Mouse (Mus musculus) gastrocnemius, postnatal 10 days (tissue): ENCODE results near the gene Cd82. TPM values are rescaled to one million over a fixed set of nuclear protein-coding genes. Genes with fewer than 3 reads are reported as not detected.

Experiments used
- DNase-seq: peaks from one replicate; pipeline ENCODE4 v3.0.0; 2021; ENCODE audit warnings: mixed read lengths
- total RNA-seq, 2 experiments: library from RNA; stranded (reverse); gene quantifications; 2 replicates each; pipeline ENCODE4 v1.2.3; 2021

Cd82 gene
- total RNA-seq, 2 experiments from 2014 or later: 36.7 to 43.8 TPM

DNA sequence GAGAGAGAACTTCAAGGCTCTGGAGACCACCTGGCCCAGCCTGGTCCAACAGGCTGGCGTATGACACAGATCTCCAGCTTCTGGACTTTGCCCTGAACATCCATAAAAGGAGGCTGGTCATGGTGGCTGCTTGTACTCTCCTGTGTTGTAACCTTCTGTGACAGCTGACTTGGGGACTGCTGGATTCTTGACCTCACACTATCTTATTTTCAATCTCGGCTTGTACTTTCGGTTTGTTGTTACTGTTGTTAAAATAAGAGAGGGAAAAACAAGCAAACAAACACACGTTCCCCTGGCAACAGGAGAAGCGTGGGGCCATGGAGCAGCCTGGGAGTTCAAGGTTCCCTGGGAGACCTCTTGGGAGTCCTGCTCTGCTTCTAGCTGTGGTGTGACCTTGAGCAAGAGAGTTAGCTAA is 17.7 kb downstream of the Cd82 start:
- no peak for DNase-seq

DNA sequence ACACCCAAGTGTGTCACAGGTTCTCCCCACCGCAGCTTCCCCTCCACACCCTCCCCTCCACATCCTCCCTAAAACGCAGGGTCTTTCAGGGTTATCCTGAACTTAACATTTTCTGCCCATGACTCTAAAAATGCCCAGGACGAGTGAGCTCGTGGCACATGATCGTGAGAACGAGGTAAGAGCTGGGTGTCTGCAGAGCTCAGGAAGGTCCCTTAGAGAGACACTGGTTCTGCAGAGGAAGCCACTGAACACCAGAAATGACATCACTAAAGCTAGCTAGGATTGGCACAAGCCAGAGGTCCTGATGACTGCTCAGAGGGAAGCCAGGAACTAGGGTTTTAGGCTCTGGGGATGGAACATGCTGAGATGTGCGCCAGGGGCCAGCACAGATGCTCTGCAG is 18.7 kb downstream of the Cd82 start:
- DNase-seq: no peak

DNA sequence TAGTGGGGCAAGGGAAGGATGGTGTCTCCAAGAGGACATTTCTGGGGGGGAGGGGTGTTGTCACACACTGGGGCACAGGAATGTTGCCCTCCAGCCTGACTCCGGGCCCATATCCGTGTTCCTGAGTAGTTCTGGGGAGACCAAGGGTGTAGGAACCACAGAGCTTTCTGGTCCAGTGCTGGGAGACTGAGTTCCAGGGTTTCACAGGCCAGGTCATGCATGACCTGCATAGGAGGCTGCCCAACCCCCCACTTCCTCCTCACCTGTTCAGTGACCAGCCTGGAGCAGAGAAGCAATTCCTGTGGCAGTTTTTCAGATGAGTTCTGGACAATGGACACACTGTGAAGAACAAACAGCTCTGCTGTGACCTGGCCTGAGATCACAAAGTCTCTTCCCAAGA is 19.8 kb downstream of the Cd82 start:
- no peak for DNase-seq

DNA sequence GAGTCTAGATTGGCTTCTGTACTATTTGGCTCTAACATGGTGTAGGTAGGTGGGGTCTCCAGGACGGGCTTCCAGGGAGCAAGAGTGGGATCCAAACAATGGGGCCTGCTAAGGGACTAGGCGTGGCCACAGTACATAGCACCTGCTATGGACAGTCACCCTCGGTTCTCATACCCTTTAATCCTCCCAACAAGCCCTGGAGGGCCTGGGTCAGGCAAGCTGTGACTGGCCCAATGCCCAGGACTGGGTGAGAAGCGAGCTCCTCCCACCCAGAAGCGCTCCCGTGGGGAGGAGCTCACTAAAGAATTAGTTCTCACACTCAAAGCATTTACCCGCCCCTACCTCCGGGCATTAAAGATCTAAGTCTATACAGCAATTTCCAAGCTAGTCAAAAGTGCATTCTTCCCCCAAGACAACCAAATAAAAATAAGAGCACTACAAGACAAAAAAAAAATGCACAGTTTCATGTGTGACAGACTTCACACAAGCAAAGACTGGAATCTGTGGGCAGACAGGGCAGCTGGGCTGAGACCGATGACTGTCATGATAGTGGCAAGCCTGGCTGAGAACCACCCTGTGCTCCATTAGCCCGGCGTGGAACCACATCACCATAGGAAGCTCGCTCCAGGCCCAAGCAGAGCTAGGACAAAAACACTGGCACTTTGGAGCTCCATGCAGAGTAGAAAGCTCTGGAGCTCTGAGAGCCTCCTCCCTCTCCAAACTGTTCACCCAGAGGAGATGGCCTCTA is 23.0 kb downstream of the Cd82 start:
- peak; percentile 62 for DNase-seq

DNA sequence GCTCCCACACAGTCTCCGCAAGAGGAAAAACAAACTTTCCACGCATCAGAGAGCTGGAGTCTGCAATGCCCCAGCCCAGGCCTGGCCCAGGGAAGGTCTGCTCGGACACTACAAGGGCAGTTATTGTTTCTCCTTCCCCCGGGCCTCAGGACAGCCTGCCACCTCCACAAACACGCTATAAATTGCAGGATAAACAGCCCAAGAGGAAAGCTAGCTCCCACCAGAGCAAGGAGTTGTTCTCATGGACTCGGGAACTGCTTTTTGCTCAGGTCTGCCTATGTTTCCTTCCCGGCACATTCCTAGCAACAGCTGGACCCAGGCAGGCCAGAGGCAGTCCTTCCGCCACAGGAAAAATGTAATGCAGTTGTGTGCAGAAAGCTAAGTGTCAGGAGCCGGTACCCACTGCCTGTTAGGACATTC is 23.6 kb downstream of the Cd82 start:
- no peak for DNase-seq

DNA sequence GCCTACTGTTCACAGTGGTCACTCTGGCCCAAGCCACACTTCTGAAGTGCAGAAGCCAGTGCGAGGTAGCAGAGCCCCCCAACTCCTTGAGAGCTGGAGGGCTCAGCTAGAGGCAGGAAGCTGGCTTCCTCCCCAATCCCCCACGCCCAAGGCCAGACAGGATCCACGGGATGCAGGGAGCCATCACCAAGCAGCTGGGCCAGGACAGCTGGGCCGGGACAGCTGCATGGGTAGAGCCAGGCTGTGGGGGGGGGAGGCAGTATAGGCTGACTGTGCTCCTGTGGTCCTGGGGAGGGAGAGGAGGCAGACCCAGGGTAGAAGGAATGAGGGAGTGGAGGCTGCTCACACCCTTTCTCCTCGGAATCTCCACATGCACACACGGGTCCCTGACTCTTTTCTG is 24.6 kb downstream of the Cd82 start:
- no peak for DNase-seq

DNA sequence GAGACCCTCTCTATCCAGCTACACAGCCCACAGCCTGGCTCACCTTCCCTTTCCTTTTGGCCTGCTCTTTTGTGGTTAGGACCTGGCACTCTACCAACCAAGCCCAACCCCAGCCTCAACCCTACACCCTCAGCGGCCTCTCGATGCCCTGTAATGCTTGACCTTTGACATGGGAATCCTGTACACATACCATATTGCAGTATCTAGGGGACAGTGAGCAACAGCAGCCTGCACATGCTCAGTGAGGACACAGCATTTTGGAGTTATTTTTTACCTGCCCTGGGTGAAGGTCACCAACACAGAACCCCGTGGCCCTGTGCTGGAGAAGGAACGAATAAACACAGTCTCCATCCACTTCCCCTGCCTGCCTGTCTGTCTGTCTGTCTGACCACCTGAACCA is 27.4 kb downstream of the Cd82 start:
- no peak for DNase-seq

DNA sequence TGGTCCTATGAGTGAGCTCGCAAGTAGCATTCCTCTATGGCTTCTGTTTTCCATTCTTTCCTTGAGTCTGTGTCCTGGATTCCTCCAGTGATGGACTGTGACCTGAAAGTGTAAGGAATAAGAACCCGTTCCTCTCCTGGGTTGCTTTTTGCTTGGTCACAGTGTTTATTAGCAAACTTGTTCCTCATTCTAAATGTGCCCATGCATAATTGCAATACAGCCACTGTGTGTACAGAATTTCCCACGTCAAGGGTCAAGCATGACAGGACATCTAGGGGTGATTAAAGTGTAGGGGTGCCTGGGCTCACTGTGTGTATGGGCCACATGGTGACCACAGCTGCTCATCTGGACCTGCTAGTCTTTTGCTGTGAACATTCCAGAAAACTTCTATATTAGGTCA is 28.0 kb downstream of the Cd82 start:
- no peak for DNase-seq

DNA sequence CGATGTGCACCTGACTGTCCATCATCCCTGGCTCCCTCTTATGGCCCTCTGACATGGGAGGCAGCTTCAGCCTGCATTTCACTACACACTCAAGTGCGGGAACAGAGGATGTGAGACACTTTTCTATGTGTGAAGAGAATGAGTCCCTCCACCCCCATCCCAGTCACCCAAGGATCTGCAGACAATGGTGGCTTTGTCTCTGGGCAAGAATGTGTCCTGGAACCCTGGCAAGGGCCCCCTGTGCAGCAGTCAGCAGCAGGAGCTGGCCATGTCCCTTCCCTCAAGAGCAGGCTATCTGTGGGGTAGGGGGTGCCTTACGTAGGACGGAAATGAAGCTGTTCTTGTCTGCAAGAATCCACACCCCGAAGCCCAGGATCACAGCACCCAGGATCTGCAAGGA is 29.4 kb downstream of the Cd82 start:
- DNase-seq: no peak

DNA sequence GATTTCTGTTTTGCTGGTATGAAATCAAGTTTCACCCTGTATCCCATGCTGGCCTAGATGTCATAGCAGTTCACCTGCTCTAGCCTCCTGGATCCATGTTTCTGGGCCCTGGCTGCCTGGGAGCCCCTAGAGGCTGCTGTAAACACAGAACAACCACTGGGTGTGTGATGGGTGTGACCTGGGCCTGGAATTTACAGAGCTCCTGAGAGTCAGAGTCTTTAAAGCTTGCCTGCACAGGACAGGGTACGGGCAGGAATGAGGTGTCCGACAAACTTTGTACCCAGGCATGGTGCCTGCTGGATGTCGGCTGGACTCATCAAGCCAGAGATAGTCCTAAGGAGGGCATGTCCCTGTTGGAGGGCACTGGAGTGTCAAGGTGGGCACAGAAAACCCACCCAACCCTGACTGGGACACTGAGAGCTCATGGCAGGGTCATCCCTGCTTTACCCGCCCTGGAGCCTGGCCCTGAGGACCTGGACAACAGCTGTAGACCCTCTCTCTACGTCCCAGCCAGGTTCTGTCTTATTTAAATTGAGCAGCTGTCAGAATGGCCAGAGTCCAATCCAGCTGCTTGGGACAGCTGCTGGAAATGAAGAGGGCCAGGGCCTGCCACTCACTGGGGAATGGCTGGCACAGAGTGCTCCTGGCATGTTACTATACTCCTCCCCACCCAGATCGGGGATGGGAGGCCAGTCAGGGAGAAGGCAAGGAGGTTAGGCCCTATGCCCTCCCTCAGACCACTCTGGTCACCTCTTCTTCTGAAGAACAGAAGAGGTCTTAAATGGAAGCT is 30.1 kb downstream of the Cd82 start:
- no peak for DNase-seq

DNA sequence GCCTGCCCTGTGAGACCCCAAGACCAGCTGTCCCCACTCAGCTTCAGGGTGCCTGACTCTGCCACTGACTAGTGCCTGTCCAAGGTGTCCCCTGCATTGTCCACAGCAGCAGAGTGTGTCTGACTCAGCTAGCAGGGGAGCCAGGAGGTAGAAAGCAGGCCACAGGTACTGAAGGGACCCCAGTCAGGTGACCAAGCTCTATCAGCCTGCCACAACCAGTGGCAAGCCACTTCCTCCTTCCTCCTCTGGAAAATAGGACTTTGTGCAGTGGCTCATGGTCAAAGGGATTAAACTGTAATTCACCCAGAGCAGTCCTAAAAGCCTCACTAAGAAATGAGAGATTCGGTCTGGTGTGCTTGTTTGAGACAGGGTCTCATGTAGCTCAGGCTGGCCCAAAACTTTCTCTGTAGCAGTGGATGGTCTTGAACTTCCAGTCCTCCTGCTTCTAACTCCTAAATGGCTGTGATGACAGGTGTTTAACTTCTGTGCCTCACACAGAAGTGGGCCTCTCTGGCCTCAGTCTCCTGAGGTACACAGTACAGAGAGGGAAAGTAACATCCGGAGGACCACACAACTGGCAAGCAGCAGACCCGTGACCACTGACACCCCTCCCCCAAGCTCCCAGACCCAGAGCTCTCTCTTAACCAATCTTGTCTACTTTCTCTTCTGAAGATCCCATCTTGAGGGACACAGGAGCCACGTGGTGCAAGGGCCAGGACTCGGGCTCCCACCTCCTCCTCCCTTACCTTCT is 31.2 kb downstream of the Cd82 start:
- no peak for DNase-seq

DNA sequence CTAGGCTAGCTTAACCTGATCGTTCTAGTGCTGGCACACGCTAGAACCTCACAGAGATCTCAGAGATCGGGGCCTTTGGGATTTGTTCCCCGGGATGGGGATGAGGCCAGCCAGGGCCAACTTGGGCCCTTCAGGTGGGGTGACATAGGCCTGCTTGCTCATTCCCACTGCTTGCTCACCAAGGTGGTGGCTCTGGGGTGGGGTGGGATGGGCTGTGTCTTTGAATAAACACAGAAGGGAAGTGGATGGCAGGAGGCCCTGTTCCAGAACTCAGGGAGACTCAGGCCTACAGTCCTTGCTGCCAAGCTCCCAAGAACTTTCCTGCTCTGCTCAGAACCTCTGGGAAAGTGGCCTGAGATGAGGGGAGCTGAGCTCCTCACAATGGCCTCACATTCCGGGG is 31.9 kb downstream of the Cd82 start:
- no peak for DNase-seq

DNA sequence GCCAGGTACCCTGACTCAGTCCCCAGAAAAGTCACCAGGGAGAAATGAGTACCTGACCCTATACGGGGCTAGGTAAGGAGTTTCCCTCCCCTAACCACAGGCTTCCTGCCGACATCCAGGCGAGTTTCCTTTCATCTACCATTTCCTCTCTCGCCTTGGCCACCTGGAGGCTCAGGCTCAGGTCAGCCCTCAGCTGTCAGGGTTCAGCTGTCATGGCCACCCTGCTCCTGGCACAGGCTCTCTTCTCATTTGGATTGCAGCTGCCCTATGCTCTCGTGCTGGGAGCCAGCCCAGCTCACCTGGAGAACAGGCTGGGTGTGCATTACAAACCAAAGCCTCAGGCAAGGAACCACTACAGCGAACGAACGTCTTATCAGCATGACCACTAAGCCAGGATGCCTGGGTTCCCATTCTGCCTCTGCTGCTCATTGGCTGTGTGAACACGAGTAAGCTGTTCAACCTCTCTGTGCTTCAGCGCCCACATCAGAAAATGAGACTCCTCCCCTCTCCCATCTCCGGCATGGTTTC is 34.9 kb downstream of the Cd82 start:
- no peak for DNase-seq

DNA sequence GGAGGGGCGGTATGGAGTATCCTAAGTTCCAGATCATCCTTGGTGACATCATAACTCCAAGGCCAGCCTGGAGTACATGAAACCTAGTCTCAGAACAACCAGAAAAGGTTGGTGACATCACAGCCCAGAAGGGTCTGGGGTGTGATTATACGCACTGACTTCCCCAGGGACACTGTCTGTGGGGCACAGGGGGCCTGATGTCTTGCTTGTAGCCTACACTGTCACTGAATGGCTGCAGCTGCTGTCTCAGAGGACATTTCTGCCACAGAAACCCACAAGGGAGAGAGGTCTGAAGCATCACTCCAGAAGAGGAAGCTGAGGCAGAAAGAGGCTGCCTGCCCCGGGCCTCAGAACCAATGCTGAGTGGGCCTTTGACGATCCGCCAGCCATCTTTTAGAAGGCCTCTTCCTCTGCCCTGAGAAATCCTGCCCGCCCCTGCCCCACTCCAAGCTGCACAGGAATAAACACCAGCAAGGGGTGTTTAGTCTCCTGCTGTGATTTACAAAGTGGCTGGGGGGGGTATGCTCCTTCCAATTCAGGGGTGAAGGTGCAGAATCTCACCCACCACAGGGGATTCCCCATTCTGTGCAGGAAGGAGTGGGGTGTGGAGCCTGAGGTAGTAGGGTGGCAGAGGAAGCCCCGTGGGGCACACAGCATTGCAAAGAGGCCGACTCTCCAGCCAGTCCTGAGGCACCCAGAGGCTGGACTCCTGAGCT is 35.8 kb downstream of the Cd82 start:
- DNase-seq: no peak

DNA sequence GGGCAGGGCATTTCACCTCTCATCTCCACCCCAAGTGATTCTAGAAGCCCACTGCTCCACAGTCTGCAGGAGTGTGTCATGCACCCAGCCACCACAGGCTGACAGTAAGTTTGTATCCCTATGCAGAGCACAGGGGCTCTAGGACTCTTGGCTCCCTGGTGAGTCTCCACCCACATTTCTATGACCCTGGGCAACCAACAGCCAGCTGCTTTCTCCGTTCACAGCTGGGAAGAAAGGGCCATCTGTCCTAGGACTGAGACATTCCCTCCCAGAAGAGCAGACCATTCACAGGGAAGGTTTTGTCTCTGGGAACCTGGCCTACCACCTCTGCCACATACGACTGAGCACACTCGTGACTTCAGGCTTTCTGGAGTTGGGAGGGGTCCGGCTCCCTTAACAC is 37.1 kb downstream of the Cd82 start:
- no peak for DNase-seq

DNA sequence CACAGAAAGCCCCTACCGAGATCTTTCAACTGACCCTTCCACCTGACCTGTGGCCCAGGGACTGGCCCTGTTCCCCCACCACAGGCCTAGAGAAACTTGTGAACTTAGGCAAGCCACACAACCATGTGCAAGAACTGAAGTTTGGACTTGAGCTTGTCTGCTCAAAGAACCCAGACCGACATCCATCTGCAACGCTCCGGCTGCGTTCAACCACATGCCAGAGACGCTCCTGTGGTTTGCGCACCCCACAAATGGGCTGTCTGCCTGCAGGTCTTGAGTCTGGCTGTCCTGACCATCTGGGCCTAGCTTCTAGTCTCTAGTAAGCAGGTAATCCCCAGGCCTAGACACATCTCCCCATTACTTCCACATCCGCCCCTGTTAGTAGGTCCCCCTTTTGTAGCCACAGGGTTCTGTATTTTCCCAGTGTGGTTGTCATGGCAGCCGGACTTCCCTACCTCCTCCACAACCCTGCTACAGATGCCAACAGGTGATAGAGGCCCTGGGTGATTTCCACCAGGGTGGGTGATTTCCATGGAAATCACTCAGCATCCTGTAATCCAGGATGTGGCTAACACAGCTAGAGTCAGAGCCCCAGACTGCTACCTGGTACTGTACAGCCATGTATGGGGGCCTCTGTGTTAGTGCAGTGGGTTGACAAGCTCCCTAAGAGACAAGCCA is 38.5 kb downstream of the Cd82 start:
- DNase-seq: no peak

DNA sequence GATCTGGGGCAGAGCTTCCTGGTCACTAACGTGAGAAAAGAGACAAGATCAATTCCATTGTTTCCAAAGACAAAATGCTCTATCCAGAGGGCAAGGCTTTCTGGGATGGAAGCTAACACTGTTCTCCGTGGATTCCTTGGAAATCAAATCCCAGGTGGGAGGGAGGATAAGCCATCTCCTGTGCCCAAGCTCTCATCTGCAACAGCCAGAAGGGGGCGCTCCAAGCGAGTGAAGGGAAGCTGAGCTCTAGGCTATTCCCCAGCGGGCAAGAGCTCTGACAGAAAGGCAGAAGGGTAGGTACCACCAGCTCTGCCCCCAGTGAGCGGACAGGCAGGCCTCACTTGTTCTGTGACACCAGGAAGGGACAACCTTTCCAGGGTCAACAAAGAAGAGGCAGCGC is 41.6 kb downstream of the Cd82 start:
- DNase-seq: peak; percentile 91

DNA sequence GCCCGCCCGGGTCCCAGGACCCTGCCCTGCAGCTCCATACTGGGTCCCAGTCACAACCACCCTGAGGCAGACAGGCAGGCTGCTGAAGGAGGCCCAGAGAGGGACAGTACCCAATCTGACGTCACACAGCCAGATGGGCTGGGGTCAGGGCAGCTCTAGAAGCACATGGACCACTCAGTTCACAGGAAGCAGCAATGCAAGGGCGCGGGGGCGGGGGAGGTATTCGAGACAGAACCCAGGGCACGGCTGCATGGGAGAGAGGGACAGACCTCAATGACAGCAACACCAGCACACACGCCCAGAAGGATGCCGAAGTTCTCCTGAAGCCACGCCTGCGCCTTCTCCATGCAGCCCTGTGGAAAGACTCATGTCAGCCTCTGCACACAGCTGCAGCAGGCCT is 43.0 kb downstream of the Cd82 start:
- DNase-seq: no peak

DNA sequence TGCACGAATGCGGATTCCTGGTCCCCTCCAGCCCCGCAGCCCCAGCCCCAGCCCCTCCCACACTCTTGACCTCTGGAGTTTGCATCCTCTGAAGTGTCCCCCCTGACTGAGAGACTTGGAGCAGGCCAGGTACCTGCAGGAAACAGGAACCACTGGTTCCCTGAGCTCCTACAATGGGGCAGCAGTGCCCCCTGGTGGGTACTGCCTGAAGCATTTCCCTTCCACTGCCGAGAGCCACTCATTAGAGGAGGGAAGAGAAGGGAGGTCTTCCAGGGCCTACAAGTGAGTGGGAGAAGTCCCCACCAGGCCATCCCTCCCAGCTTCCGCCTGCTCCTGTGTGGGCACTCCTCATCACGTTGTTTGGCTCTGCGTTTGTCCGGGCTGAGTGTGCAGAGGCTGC is 44.5 kb downstream of the Cd82 start:
- peak; percentile 82 for DNase-seq

DNA sequence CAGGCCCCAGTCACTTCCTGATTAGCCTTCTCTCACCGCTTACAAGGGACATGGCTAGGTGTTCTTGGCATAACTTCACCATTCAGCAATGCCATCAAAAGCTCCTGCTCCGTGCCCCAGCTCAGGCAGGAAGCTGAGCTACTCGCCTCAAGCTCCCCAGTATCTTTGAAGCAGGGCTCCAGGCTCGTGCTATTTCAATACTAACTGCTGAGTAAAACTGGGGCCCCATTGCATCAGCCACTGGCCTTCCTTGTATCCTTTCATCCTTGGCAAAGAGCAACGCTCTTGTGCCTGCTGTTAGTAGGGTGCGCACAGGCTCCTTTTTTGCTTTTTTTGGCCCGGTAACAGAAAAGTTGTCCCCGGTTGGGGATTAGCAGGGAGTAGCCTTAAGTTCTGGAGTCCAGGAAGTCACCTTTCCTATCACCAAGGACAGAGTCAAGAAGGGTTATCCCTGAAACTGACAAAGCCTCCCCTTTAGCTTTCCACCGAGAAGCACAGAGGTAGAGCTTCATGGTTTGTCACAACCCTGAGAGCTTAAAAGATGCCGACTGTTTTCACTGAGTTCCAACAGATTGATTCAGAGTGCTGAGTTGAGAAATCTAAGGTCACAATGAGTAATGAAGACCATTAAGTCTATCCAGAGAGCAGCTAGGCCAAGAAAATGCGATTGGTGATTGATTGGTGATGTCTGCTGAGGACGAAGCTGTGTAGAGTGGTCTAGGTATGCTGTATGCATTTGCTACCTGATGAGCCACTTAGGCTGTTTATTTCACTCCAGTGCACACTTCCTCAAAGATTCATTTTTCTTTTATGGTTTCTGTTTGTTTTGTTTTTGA is 45.8 kb downstream of the Cd82 start:
- no peak for DNase-seq

DNA sequence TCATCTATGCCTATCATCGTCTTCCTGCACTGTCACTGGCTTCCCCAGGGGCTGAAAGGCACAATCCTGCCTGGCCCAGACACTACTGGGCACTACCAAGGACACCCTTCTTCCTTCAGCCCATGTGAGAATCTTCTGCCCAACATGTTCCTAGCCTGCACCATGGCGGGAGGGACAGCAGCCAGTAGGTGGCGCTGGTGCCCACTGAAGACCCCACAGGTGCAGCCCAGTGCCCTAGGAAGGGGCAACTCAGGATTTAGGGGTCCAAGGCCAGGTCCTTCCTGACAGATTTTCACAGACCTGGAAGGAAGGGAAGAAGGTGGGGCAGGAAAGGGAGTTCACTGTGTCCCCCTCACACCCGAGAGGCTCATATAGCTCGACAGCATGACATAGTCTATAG is 47.7 kb downstream of the Cd82 start:
- peak; percentile 58 for DNase-seq
